Mouse (Mus musculus) CH12.LX (cell line): Measurements from ENCODE around the gene Tbata. TPM values are rescaled to one million over a fixed set of nuclear protein-coding genes. Genes with fewer than 3 reads are reported as not detected.

Source experiments
- DNase-seq: peaks from one replicate; pipeline ENCODE4 v3.0.0-alpha.2; 2013; ENCODE audit errors: extremely low read depth
- H3K27ac ChIP-seq: 2 replicates; pipeline ENCODE4 v1.5.1; 2012; ENCODE audit warnings: low read depth, mild to moderate bottlenecking, control low read depth, moderate library complexity; ENCODE audit not compliant: insufficient read depth
- H3K27me3 ChIP-seq: replicated peaks from 2 replicates; pipeline ENCODE3; 2012; ENCODE audit warnings: inconsistent platforms
- H3K36me3 ChIP-seq, 2 experiments: replicated peaks in 1 of 2; 2 replicates each; pipeline versions ENCODE3 to v1.6.1; 2012; ENCODE audit warnings: inconsistent platforms in 1 of 2, low read length in 1 of 2, mild to moderate bottlenecking in 1 of 2, mixed read lengths in 1 of 2, moderate library complexity in 1 of 2; ENCODE audit not compliant: control insufficient read depth in 1 of 2, insufficient read depth in 1 of 2
- H3K4me1 ChIP-seq, 2 experiments: 2 replicates each; pipeline ENCODE4 v1.6.1; 2012; ENCODE audit warnings: inconsistent platforms in 1 of 2, moderate library complexity in 1 of 2; ENCODE audit not compliant: insufficient read depth in 2 of 2, control insufficient read depth in 1 of 2
- H3K4me2 ChIP-seq: 2 replicates; pipeline ENCODE4 v1.6.1; 2012; ENCODE audit warnings: low read depth, mild to moderate bottlenecking, control low read depth; ENCODE audit not compliant: poor library complexity, insufficient read depth, severe bottlenecking
- H3K4me3 ChIP-seq, 3 experiments: fragments of 150-350 bp in 1 of 3; sonication (generic) in 1 of 3; replicated peaks in 1 of 3; 2 replicates each; pipeline versions ENCODE3 to v1.5.1; 2011 to 2012; ENCODE audit warnings: low read depth in 2 of 3, low read length in 2 of 3, mild to moderate bottlenecking in 2 of 3, moderate library complexity in 2 of 3, control low read depth in 1 of 3, improper control_type of control experiment in 1 of 3, inconsistent platforms in 1 of 3, mixed read lengths in 1 of 3; ENCODE audit not compliant: poor library complexity in 1 of 3
- H3K79me2 ChIP-seq: replicated peaks from 2 replicates; pipeline ENCODE4 v1.6.1; 2012; ENCODE audit warnings: mild to moderate bottlenecking, moderate library complexity; ENCODE audit not compliant: control insufficient read depth, poor library complexity, insufficient read depth, severe bottlenecking; ENCODE audit errors: extremely low read depth
- H3K9ac ChIP-seq: 2 replicates; pipeline ENCODE4 v1.6.1; 2012; ENCODE audit warnings: low read depth, mild to moderate bottlenecking, control low read depth, moderate library complexity; ENCODE audit not compliant: insufficient read depth
- H3K9me3 ChIP-seq: replicated peaks from 2 replicates; pipeline ENCODE3; 2012; ENCODE audit warnings: low read length, inconsistent platforms, mixed read lengths
- BHLHE40 ChIP-seq: IDR thresholded peaks from 2 replicates; pipeline ENCODE4 v1.6.1; 2011; ENCODE audit warnings: mild to moderate bottlenecking, low read depth, low read length, improper control_type of control experiment
- CTCF ChIP-seq, 2 experiments: IDR thresholded peaks in 1 of 2; conservative IDR thresholded peaks in 1 of 2; 2 replicates each; pipeline ENCODE4 v1.5.1; 2011 to 2012; ENCODE audit warnings: low read depth in 2 of 2, low read length in 2 of 2, improper control_type of control experiment in 1 of 2, inconsistent platforms in 1 of 2, mild to moderate bottlenecking in 1 of 2, moderate library complexity in 1 of 2
- E2F4 ChIP-seq: IDR thresholded peaks from 2 replicates; pipeline ENCODE4 v1.6.1; 2011; ENCODE audit warnings: low read depth, low read length, improper control_type of control experiment; ENCODE audit not compliant: insufficient replicate concordance
- ETS1 ChIP-seq: conservative IDR thresholded peaks from 2 replicates; pipeline ENCODE4 v1.6.1; 2012; ENCODE audit warnings: low read depth, mild to moderate bottlenecking, inconsistent platforms, low read length, improper control_type of control experiment, moderate library complexity
- KAT2A ChIP-seq: IDR thresholded peaks from 2 replicates; pipeline ENCODE4 v1.6.1; 2012; ENCODE audit warnings: low read length, improper control_type of control experiment, inconsistent platforms; ENCODE audit not compliant: insufficient replicate concordance
- MAX ChIP-seq: IDR thresholded peaks from 2 replicates; pipeline ENCODE4 v1.6.1; 2011; ENCODE audit warnings: low read length, improper control_type of control experiment
- MXI1 ChIP-seq: IDR thresholded peaks from 2 replicates; pipeline ENCODE4 v1.6.1; 2011; ENCODE audit warnings: mild to moderate bottlenecking, low read depth, low read length, improper control_type of control experiment
- MYC ChIP-seq: IDR thresholded peaks from 2 replicates; pipeline ENCODE4 v1.6.1; 2011; ENCODE audit warnings: low read depth, mild to moderate bottlenecking, improper control_type of control experiment, low read length
- RAD21 ChIP-seq: IDR thresholded peaks from 2 replicates; pipeline ENCODE4 v1.6.1; 2011; ENCODE audit warnings: low read depth, mild to moderate bottlenecking, low read length, improper control_type of control experiment, moderate library complexity
- RCOR1 ChIP-seq: conservative IDR thresholded peaks from 2 replicates; pipeline ENCODE4 v1.6.1; 2012; ENCODE audit warnings: low read depth, mild to moderate bottlenecking, inconsistent platforms, low read length, improper control_type of control experiment
- SMC3 ChIP-seq: IDR thresholded peaks from 2 replicates; pipeline ENCODE4 v1.6.1; 2011; ENCODE audit warnings: low read depth, low read length, improper control_type of control experiment
- TCF12 ChIP-seq: IDR thresholded peaks from 2 replicates; pipeline ENCODE4 v1.6.1; 2014; ENCODE audit warnings: low read depth, mild to moderate bottlenecking, inconsistent platforms, low read length, improper control_type of control experiment
- ZKSCAN1 ChIP-seq: IDR thresholded peaks from 2 replicates; pipeline ENCODE4 v1.6.1; 2012; ENCODE audit warnings: low read depth, inconsistent platforms, low read length, improper control_type of control experiment, borderline replicate concordance
- ZNF384 ChIP-seq: IDR thresholded peaks from 2 replicates; pipeline ENCODE4 v1.6.1; 2012; ENCODE audit warnings: low read depth, low read length, improper control_type of control experiment, inconsistent platforms
- dilution Hi-C: fragments of 300-500 bp; cut with MboI; formaldehyde crosslinking; loops from 2 replicates; pipeline ENCODE4 v1.14.3; 2020; ENCODE audit warnings: low sequenced_read_pairs; ENCODE audit not compliant: extremely low pct_unique_long_range_greater_than_20kb, extremely low pct_ligation_motif_present
- in situ Hi-C: fragments of 300-500 bp; cut with MboI; formaldehyde crosslinking; loops from 3 replicates; pipeline ENCODE4 v1.14.3; 2019; ENCODE audit warnings: low sequenced_read_pairs, low pct_ligation_motif_present, low pct_unique_long_range_greater_than_20kb, mixed read lengths
- polyA plus RNA-seq: library from polyadenylated mRNA; unstranded; fragments of >175 nt; gene quantifications from 2 replicates; pipeline ENCODE4 v1.2.1, GENCODE M21; 2012; ENCODE audit warnings: low read depth; ENCODE audit not compliant: insufficient read length
- total RNA-seq, 2 experiments: library from RNA; depleted of rRNA; stranded (reverse); fragments of 300-350 nt in 1 of 2; fragments of >200 nt in 1 of 2; gene quantifications; 2 replicates each; pipeline ENCODE4 v1.2.3; 2012 to 2014

Gene Tbata
- total and polyA plus RNA-seq, 3 experiments, result 0.17 to 0.73 TPM; not detected in 1

DNA sequence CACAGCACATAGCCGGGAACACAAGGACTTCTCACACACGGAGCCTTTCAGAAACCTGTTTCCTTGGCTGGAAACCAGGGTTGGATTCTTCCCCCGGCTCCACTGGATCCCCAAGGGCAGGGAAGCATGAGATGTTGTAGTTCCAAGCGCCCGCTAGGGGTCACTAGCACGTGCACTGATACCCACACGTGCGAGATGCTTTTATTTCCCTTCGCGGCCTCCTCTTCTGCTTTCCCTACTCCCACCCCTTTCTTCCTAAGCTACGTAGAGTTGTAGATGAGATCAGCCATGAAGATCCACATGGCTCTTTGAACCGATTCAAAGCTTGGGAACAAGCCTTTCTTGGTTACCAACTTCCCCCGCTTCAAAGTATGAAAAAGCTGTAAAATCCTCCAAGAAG is 40.0 kb downstream of the Tbata start:
- dilution Hi-C loops, result no loop called here

DNA sequence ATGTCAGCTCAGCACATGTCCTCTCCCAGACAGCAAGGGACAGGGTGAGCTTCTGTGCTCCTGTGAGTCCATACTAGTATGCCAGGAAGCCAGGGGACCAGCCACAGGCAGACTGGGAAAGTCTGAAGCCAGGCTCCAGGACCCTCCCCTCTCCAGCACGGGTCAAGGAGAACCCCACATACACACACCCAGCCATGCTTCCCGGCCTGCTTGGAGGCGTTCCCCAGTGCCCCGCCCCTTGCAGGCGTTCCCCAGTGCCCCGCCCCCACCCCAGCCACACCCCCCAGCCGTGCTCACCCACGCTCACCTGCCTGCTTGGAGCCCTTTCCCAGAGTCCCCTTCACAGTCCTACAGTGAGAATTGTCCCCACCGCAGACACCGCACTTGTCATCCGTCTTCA is 41.1 kb downstream of the Tbata start:
- dilution Hi-C loops, result no loop called here
- TF ChIP-seq MYC (no peak), SMC3 (no peak), RCOR1 (no peak), ETS1 (no peak), KAT2A (no peak), MXI1 (no peak)
- TF ChIP-seq, all 38 proteins: peak for 0
- Histone ChIP-seq H3K27me3 (no peaks in the 10 kb centered on the region), H3K9ac (no peak overlapping the region), H3K4me2 (no peak overlapping the region), H3K27ac (no peak overlapping the region), H3K79me2 (no peaks in the 10 kb centered on the region), H3K9me3 (peaks cover 4% of the 10 kb centered on the region), H3K4me3 (no peak overlapping the region), H3K4me1 (peaks cover 0 to 9% of the 10 kb centered on the region in 2 experiments; a peak in 2 of 4 replicates), H3K36me3 (no peaks in the 10 kb centered on the region)
- in situ Hi-C loops, result no loop called here
- DNase-seq, result no peak

More for the DNA sequence above, 40.0 kb downstream of the Tbata start:
- Histone ChIP-seq H3K79me2 (no peaks in the 10 kb centered on the region), H3K9ac (no peak overlapping the region), H3K27me3 (no peaks in the 10 kb centered on the region), H3K36me3 (no peaks in the 10 kb centered on the region), H3K9me3 (peaks cover 4% of the 10 kb centered on the region), H3K4me3 (no peak overlapping the region), H3K4me2 (peak overlapping the region; percentile 40; the same call in 1 of the 2 replicates), H3K27ac (no peak overlapping the region), H3K4me1 (peaks cover 0 to 9% of the 10 kb centered on the region in 2 experiments; a peak in 2 of 4 replicates)
- TF ChIP-seq ZKSCAN1, result no peak
- peak; percentile 37 for TF ChIP-seq RAD21
- TF ChIP-seq MYC, result peak; percentile 78
- TF ChIP-seq SMC3, result peak; percentile 58
- no peak for TF ChIP-seq E2F4
- TF ChIP-seq CTCF (conservative IDR thresholded peaks at IDR 0.05 in 1 of 2, IDR thresholded peaks at IDR 0.05 in 1 of 2; ENCODE audit: low read depth in 2 of 2, low read length in 2 of 2), result peak; percentile 68 to 70
- TF ChIP-seq MAX, result peak; percentile 78
- peak; percentile 99 for TF ChIP-seq BHLHE40
- TF ChIP-seq ETS1, result no peak
- in situ Hi-C loops, result no loop called here
- DNase-seq, result peak; percentile 54

DNA sequence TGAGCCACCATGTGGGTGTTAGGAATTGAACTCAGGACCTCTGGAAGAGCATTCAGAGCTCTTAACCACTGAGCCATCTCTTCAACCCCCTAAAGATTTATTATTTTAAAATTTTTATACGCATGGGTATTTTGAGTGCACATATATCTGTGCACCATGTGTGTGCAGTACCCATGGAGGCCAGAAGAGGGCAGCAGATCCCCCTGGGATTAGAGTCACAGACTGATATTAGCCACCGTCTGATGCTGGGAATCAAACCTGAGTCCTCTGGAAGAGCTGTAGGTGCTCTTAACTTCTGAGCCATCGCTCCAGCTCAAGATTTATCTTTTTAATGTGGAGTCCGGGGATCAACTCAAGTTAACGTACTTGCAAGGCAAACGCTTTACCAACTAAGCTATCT is 43.9 kb downstream of the Tbata start:
- no peak overlapping the region for H3K4me2 ChIP-seq
- dilution Hi-C loops, result no loop called here
- TF ChIP-seq CTCF (conservative IDR thresholded peaks at IDR 0.05 in 1 of 2, IDR thresholded peaks at IDR 0.05 in 1 of 2; ENCODE audit: low read depth in 2 of 2, low read length in 2 of 2) (peak; percentile 25 to 43; a peak in 2 of 4 replicates), TCF12 (no peak), ZNF384 (no peak)
- TF ChIP-seq, all 38 proteins: peak for 1
- Histone ChIP-seq H3K36me3 (no peaks in the 10 kb centered on the region), H3K9me3 (peaks cover 12% of the 10 kb centered on the region), H3K27me3 (no peaks in the 10 kb centered on the region), H3K4me1 (peaks cover 0 to 9% of the 10 kb centered on the region in 2 experiments; a peak in 2 of 4 replicates), H3K9ac (no peak overlapping the region), H3K79me2 (no peaks in the 10 kb centered on the region), H3K4me3 (no peak overlapping the region), H3K27ac (no peak overlapping the region)
- DNase-seq, result no peak
- in situ Hi-C loops, result no loop called here
